ENCODE assay signal across 12 mouse cellular contexts in genomic region chr9:99417288-99417846, GRCm38 (mm10). TPM values are rescaled to one million over a fixed set of nuclear protein-coding genes. Genes with fewer than 3 reads are reported as not detected.
DNase-seq lines count a peak whose midpoint lies in the region; ATAC-seq and TF ChIP-seq lines count a peak whose summit lies in the region.
"Had no signal": no experiment of that assay in that cellular context is flagged by ENCODE, and none has a peak within 500 bp of the region (broad histone marks: within the 10 kb centered on the region; RNA-seq: fewer than 3 reads in every experiment).

No protein-coding gene starts in this region.

- peak overlapping the region; percentile 72 for H3K27ac ChIP-seq in embryonic facial prominence, embryonic 13.5 days
- no peak overlapping the region for H3K27ac ChIP-seq in embryonic facial prominence, embryonic 10.5 days (replicated peaks)
- peak overlapping the region; percentile 73 for H3K27ac ChIP-seq in hindbrain, embryonic 16.5 days (ENCODE audit: low read depth, low read length)
- H3K27ac ChIP-seq in midbrain, embryonic 15.5 days = peak overlapping the region; percentile 67; the same call in 1 of the 2 replicates

- peaks cover 57% of the 10 kb centered on the region for H3K4me1 ChIP-seq in embryonic facial prominence, embryonic 13.5 days
- H3K4me1 ChIP-seq in embryonic facial prominence, embryonic 10.5 days = peaks cover 35% of the 10 kb centered on the region
- peaks cover 6% of the 10 kb centered on the region for H3K4me1 ChIP-seq in lung, adult 2 months (ENCODE audit: control insufficient read depth, insufficient read depth, low read length)
- peaks cover 37% of the 10 kb centered on the region for H3K4me1 ChIP-seq in hindbrain, embryonic 16.5 days (ENCODE audit: control insufficient read depth, insufficient read depth, low read depth, low read length)
- H3K4me1 ChIP-seq in midbrain, embryonic 15.5 days = peaks cover 45% of the 10 kb centered on the region

- TF ChIP-seq CTCF in lung, adult 2 months (IDR thresholded peaks at IDR 0.05; ENCODE audit: insufficient read depth, low read length) = no peak

- ATAC-seq in embryonic facial prominence, embryonic 13.5 days (ENCODE audit: insufficient number of reproducible peaks, insufficient read depth, low FRiP score, low TSS enrichment, low read depth) = no peak
- ATAC-seq in hindbrain, embryonic 16.5 days = peak; percentile 86
- ATAC-seq in midbrain, embryonic 15.5 days (replicated peaks) = peak; percentile 35

- WGBS in embryonic facial prominence, embryonic 13.5 days = 67% methylated on average over 4 of the region's 4 CpGs
- 82% methylated on average over 4 of the region's 4 CpGs for WGBS in embryonic facial prominence, embryonic 10.5 days
- 41% methylated on average over 4 of the region's 4 CpGs for WGBS in lung, adult 2 months
- WGBS in hindbrain, embryonic 16.5 days = 44% methylated on average over 4 of the region's 4 CpGs
- WGBS in midbrain, embryonic 15.5 days = 52% methylated on average over 4 of the region's 4 CpGs

- TF ChIP-seq POLR2A in lung, adult 2 months (IDR thresholded peaks at IDR 0.05; ENCODE audit: borderline replicate concordance, extremely low read depth, low read depth, low read length) = no peak

- no peak overlapping the region for H3K9ac ChIP-seq in embryonic facial prominence, embryonic 13.5 days
- no peak overlapping the region for H3K9ac ChIP-seq in hindbrain, embryonic 16.5 days (ENCODE audit: low read depth, low read length)
- H3K9ac ChIP-seq in midbrain, embryonic 15.5 days = no peak overlapping the region

- H3K36me3 ChIP-seq in embryonic facial prominence, embryonic 13.5 days = no peaks in the 10 kb centered on the region
- H3K36me3 ChIP-seq in embryonic facial prominence, embryonic 10.5 days (replicated peaks) = no peaks in the 10 kb centered on the region
- H3K36me3 ChIP-seq in hindbrain, embryonic 16.5 days (ENCODE audit: control insufficient read depth, insufficient read depth, low read length) = no peaks in the 10 kb centered on the region
- no peaks in the 10 kb centered on the region for H3K36me3 ChIP-seq in midbrain, embryonic 15.5 days (replicated peaks)

- H3K9me3 ChIP-seq in embryonic facial prominence, embryonic 13.5 days = no peaks in the 10 kb centered on the region
- no peaks in the 10 kb centered on the region for H3K9me3 ChIP-seq in embryonic facial prominence, embryonic 10.5 days
- no peaks in the 10 kb centered on the region for H3K9me3 ChIP-seq in hindbrain, embryonic 16.5 days (ENCODE audit: control insufficient read depth, low read length)
- no peaks in the 10 kb centered on the region for H3K9me3 ChIP-seq in midbrain, embryonic 15.5 days

- H3K4me2 ChIP-seq in embryonic facial prominence, embryonic 13.5 days = no peak overlapping the region
- H3K4me2 ChIP-seq in hindbrain, embryonic 16.5 days (ENCODE audit: low read length) = no peak overlapping the region
- H3K4me2 ChIP-seq in midbrain, embryonic 15.5 days = no peak overlapping the region

- H3K27me3 ChIP-seq in embryonic facial prominence, embryonic 13.5 days = no peaks in the 10 kb centered on the region
- H3K27me3 ChIP-seq in embryonic facial prominence, embryonic 10.5 days (replicated peaks; ENCODE audit: low read depth, poor library complexity, severe bottlenecking) = no peaks in the 10 kb centered on the region
- H3K27me3 ChIP-seq in hindbrain, embryonic 16.5 days (replicated peaks; ENCODE audit: control insufficient read depth, insufficient read depth, low read length) = no peaks in the 10 kb centered on the region
- H3K27me3 ChIP-seq in midbrain, embryonic 15.5 days (replicated peaks) = no peaks in the 10 kb centered on the region

- H3K4me3 ChIP-seq in embryonic facial prominence, embryonic 13.5 days = no peak overlapping the region
- H3K4me3 ChIP-seq in embryonic facial prominence, embryonic 10.5 days = no peak overlapping the region
- H3K4me3 ChIP-seq in lung, adult 2 months (replicated peaks; ENCODE audit: extremely low read depth, low read depth, low read length) = no peak overlapping the region
- no peak overlapping the region for H3K4me3 ChIP-seq in hindbrain, embryonic 16.5 days (ENCODE audit: low read length)
- no peak overlapping the region for H3K4me3 ChIP-seq in midbrain, embryonic 15.5 days

- DNase-seq in embryonic facial prominence, embryonic 10.5 days (ENCODE audit: low spot score) = no peak
- DNase-seq in lung, adult 18-20 months = peak; percentile 32 to 35
- no peak for DNase-seq in lung, adult 2 months
- DNase-seq in frontal cortex, postnatal 14 days (ENCODE audit: low spot score in 2 of 2) = no peak
- no peak for DNase-seq in thymus, postnatal 36 days
- DNase-seq: cerebellum, adult 18-20 months; heart, postnatal 4 days; liver had no signal

RNA-seq across cellular contexts. Expression of gene Mras, which starts 19.8 kb away (rescaled TPM):
- polyA plus RNA-seq in embryonic facial prominence, embryonic 13.5 days (2015; fragmentation: Nextera tagmentation; extraction: Ambion mirVana) = 28.3 and 31.2 TPM in 2 replicates
- polyA plus RNA-seq in embryonic facial prominence, embryonic 10.5 days (2016; fragmentation: Nextera tagmentation; extraction: Ambion mirVana) = 9.9 and 10.8 TPM in 2 replicates
- 8.5 and 9.2 TPM in 2 replicates for polyA plus RNA-seq in lung, adult 2 months (2012; rRNA removed)
- 53.1 and 53.4 TPM in 2 replicates for polyA plus RNA-seq in hindbrain, embryonic 16.5 days (2015; fragmentation: Nextera tagmentation; extraction: Ambion mirVana)
- 64.2 and 64.3 TPM in 2 replicates for polyA plus RNA-seq in midbrain, embryonic 15.5 days (2015; fragmentation: Nextera tagmentation; extraction: Ambion mirVana)

RNA-seq across cellular contexts. Expression of gene Nme9, which starts 33.9 kb away (rescaled TPM):
- 0.32 TPM in 1 of 2 replicates, not detected in the other for polyA plus RNA-seq in embryonic facial prominence, embryonic 13.5 days (2015; fragmentation: Nextera tagmentation; extraction: Ambion mirVana)
- not detected in 2 replicates for polyA plus RNA-seq in embryonic facial prominence, embryonic 10.5 days (2016; fragmentation: Nextera tagmentation; extraction: Ambion mirVana)
- 11.0 and 12.7 TPM in 2 replicates for polyA plus RNA-seq in lung, adult 2 months (2012; rRNA removed)
- 0.73 and 1.0 TPM in 2 replicates for polyA plus RNA-seq in hindbrain, embryonic 16.5 days (2015; fragmentation: Nextera tagmentation; extraction: Ambion mirVana)
- 0.30 and 1.1 TPM in 2 replicates for polyA plus RNA-seq in midbrain, embryonic 15.5 days (2015; fragmentation: Nextera tagmentation; extraction: Ambion mirVana)
- polyA plus RNA-seq: stomach, embryonic 14.5 days had no signal

RNA-seq across cellular contexts. Expression of gene Esyt3, which starts 59.0 kb away (rescaled TPM):
- 0.55 and 0.59 TPM in 2 replicates for polyA plus RNA-seq in embryonic facial prominence, embryonic 13.5 days (2015; fragmentation: Nextera tagmentation; extraction: Ambion mirVana)
- 0.21 and 0.33 TPM in 2 replicates for polyA plus RNA-seq in embryonic facial prominence, embryonic 10.5 days (2016; fragmentation: Nextera tagmentation; extraction: Ambion mirVana)
- 6.0 and 11.0 TPM in 2 replicates for polyA plus RNA-seq in lung, adult 2 months (2012; rRNA removed)
- 0.76 and 0.93 TPM in 2 replicates for polyA plus RNA-seq in hindbrain, embryonic 16.5 days (2015; fragmentation: Nextera tagmentation; extraction: Ambion mirVana)
- polyA plus RNA-seq in midbrain, embryonic 15.5 days (2015; fragmentation: Nextera tagmentation; extraction: Ambion mirVana) = 0.63 and 0.75 TPM in 2 replicates

Comparison
In these comparisons a context has a peak if more than half of its experiments do, and no peak if none do; other contexts are left out.
1. DNase-seq: peak in lung, adult 18-20 months (2 of 2); none in embryonic facial prominence, embryonic 10.5 days (single experiment), lung, adult 2 months (single experiment), frontal cortex, postnatal 14 days (0 of 2) and thymus, postnatal 36 days (0 of 2).